Mouse (Mus musculus) activated CD4-positive, CD25-positive, alpha-beta regulatory T cell, adult 9 weeks (primary cell): ENCODE measurements around the gene Cyp4f37. TPM values are rescaled to one million over a fixed set of nuclear protein-coding genes. Genes with fewer than 3 reads are reported as not detected.

Experiments used
- polyA plus RNA-seq: library from polyadenylated mRNA; unstranded; fragments of 100-300 nt; shearing (Covaris generic); gene quantifications from one replicate; pipeline ENCODE4 v1.2.1, GENCODE M21; 2017

Gene Cyp4f37
- polyA plus RNA-seq = not detected

DNA sequence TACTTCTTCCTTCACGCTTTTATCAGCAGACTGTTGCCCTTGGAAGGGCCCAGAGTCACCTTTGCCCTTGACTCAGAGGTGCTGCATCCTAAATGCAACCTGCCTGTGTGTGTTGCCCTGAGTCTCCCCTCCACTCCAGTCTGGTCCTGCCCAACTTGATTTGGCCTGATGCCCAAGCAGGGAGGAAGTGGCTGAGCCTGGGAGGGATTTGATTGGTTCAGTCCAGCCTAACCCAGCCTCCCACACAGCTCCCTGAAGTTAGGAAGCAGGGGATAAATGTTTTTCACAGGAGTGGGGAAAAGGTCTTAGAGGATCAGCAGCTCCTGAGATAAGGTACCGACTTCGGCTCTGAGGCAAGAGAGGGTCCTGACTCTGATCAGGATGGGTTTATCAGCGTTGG lies at the start of gene Cyp4f37:
Gene Cyp4f37 (plus strand): TSS at position 292 of the 400 bp plus-strand sequence.

DNA sequence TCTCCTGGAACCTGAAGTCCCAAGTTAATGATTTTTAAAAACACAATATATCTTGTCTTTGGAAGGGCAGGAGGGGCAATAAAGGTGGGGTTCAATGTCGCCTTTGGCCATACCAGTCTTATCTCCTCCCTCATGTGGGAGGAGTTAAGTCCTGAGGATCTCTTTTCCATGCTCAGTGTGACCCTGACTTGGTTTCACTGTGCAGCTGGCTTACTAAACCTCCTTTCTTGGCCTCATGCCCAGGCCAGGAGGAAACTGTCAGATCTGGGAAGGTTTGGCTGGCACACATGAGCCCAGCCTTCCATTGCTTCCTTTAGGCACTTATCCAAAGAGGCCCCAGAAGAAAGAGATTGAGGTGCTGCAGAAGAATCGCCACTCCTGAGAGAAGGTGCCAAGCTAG lies 37.6 kb downstream of the Cyp4f37 start, which contains the start of gene Cyp4f40:
Gene Cyp4f40 (plus strand): TSS at position 189 of the 400 bp plus-strand sequence.

DNA sequence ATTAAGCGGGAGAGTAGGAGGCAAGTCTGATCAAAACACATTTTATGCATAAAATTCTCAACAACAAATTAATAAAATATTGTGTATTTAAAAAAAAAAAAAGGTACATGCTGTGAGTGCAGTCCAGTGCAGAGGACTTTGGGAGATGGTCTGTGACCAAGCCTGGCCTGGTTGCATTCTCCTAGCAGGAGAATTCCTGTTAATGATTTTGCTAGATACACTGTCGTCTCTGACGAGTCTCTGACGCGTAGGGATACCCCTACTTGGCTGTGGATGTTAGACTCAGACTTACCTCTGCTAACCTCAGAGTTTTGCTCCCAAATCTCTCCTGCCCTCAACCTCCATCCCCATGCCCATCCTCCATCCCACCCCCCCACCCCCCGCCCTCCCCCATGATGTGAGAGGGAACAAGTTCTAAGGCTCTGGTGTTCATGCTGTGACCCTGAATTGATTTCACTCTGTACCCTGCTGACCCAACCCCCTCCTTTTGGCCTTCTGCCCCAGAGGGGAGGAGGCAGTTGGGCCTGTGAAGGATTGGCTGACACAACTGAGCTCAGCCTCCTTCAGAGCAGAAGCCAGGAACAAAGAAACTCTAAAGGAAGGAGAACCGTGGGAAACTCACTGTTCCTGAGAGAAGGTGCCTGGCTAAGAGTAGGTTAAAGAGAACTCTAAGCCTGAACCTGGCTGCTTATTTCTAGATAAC lies 64.1 kb downstream of the Cyp4f37 start, which contains the start of gene Cyp4f15:
Gene Cyp4f15 (plus strand): TSS at position 580 of the 703 bp plus-strand sequence.

Other genes with a start within 250 kb of the Cyp4f37 start
- 20.7 TPM for gene Wiz, start 231.9 kb upstream of the Cyp4f37 start, polyA plus RNA-seq
- gene Rasal3, start 217.7 kb upstream of the Cyp4f37 start, polyA plus RNA-seq = 132 TPM
- 104 TPM for gene Pglyrp2, start 197.1 kb upstream of the Cyp4f37 start, polyA plus RNA-seq
- 1.5 TPM for gene Cyp4f39, start 168.6 kb upstream of the Cyp4f37 start, polyA plus RNA-seq
- 5.2 TPM for gene Cyp4f17, start 115.3 kb upstream of the Cyp4f37 start, polyA plus RNA-seq
- gene Cyp4f16, start 84.8 kb upstream of the Cyp4f37 start, polyA plus RNA-seq = 9.2 TPM
- gene Cyp4f40, start 37.6 kb downstream of the Cyp4f37 start, polyA plus RNA-seq = not detected
- not detected for gene Cyp4f15, start 64.3 kb downstream of the Cyp4f37 start, polyA plus RNA-seq
- 36.4 TPM for gene Zfp871, start 167.0 kb downstream of the Cyp4f37 start, polyA plus RNA-seq
- gene Zfp811, start 188.6 kb downstream of the Cyp4f37 start, polyA plus RNA-seq = 0.26 TPM
- 15.8 TPM for gene Zfp799, start 209.0 kb downstream of the Cyp4f37 start, polyA plus RNA-seq